ENCODE assay signal across 14 mouse cellular contexts in the genomic region with DNA sequence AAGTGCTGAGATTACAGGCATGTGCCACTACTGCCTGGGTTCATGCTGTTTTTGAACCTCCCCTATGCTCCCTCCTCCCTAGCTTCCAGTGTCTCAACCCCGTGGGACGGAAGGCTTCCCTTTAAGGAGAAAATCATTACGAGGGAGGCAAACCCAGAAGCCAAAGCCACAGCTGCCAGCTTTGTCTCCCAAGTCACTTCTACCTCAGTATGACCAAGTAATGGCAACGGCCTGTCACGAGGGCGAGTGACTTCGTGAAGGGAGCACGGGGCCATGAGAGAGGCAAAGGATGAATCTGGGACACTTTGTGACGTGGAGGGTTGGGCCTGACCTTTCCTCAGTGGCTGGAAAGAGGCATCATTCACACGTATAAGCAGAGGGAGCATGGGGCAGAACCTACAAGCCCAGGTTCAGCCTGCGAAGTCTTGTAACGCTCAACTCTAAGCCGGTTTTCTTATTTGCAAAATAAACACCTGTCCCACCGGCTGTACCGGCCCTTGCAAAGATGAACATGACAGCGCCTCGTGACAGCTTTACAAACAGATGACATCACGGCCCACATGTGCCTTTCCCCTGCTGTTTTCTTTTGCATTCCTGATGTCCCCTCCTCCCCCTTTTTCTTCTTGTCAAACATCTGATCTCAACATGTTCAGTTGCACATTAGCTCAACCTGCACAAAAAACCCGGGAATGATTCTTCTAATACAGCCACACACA. TPM values are rescaled to one million over a fixed set of nuclear protein-coding genes. Genes with fewer than 3 reads are reported as not detected.
DNase-seq lines count a peak whose midpoint lies in the region; ATAC-seq lines count a peak whose summit lies in the region.
"Had no signal": no experiment of that assay in that cellular context is flagged by ENCODE, and none has a peak within 500 bp of the region (broad histone marks: within the 10 kb centered on the region; RNA-seq: fewer than 3 reads in every experiment).

No protein-coding gene starts in this region.

- H3K4me2 ChIP-seq in hindbrain, embryonic 14.5 days (replicated peaks), result no peak overlapping the region
- H3K4me2 ChIP-seq in midbrain, embryonic 11.5 days, result no peak overlapping the region
- no peak overlapping the region for H3K4me2 ChIP-seq in kidney, embryonic 16.5 days (replicated peaks; ENCODE audit: low read depth, low read length)
- H3K4me2 ChIP-seq in neural tube, embryonic 15.5 days, result no peak overlapping the region

- 78% methylated on average over 19 of the region's 19 CpGs for WGBS in hindbrain, embryonic 10.5 days
- WGBS in hindbrain, embryonic 14.5 days, result 73% methylated on average over 19 of the region's 19 CpGs
- WGBS in midbrain, embryonic 10.5 days, result 85% methylated on average over 19 of the region's 19 CpGs
- 86% methylated on average over 19 of the region's 19 CpGs for WGBS in midbrain, embryonic 11.5 days
- 59% methylated on average over 19 of the region's 19 CpGs for WGBS in kidney, embryonic 16.5 days
- 67% methylated on average over 19 of the region's 19 CpGs for WGBS in neural tube, embryonic 15.5 days

- H3K36me3 ChIP-seq in hindbrain, embryonic 10.5 days, result peaks cover 13% of the 10 kb centered on the region; the same call in 1 of the 2 replicates
- no peaks in the 10 kb centered on the region for H3K36me3 ChIP-seq in hindbrain, embryonic 14.5 days (replicated peaks; ENCODE audit: control insufficient read depth, insufficient read depth)
- no peaks in the 10 kb centered on the region for H3K36me3 ChIP-seq in midbrain, embryonic 10.5 days
- no peaks in the 10 kb centered on the region for H3K36me3 ChIP-seq in midbrain, embryonic 11.5 days (ENCODE audit: control insufficient read depth, insufficient read depth, low read length)
- no peaks in the 10 kb centered on the region for H3K36me3 ChIP-seq in kidney, embryonic 16.5 days (ENCODE audit: insufficient read depth, low read length)
- H3K36me3 ChIP-seq in neural tube, embryonic 15.5 days, result no peaks in the 10 kb centered on the region

- H3K27me3 ChIP-seq in hindbrain, embryonic 10.5 days (ENCODE audit: insufficient read depth, poor library complexity, severe bottlenecking), result no peaks in the 10 kb centered on the region
- H3K27me3 ChIP-seq in hindbrain, embryonic 14.5 days (ENCODE audit: control insufficient read depth, insufficient read depth, low read length), result no peaks in the 10 kb centered on the region
- no peaks in the 10 kb centered on the region for H3K27me3 ChIP-seq in midbrain, embryonic 10.5 days (ENCODE audit: low read depth, poor library complexity, severe bottlenecking)
- no peaks in the 10 kb centered on the region for H3K27me3 ChIP-seq in midbrain, embryonic 11.5 days (ENCODE audit: control insufficient read depth, insufficient read depth, low read length)
- no peaks in the 10 kb centered on the region for H3K27me3 ChIP-seq in kidney, embryonic 16.5 days (ENCODE audit: insufficient read depth, low read length)
- H3K27me3 ChIP-seq in neural tube, embryonic 15.5 days (replicated peaks), result no peaks in the 10 kb centered on the region

- no peak overlapping the region for H3K9ac ChIP-seq in hindbrain, embryonic 14.5 days
- no peak overlapping the region for H3K9ac ChIP-seq in midbrain, embryonic 11.5 days (ENCODE audit: low read length)
- no peak overlapping the region for H3K9ac ChIP-seq in kidney, embryonic 16.5 days (replicated peaks; ENCODE audit: low read length)
- 0 out of 2 replicates have a peak overlapping the region, but pooled peaks have one; percentile 7 for H3K9ac ChIP-seq in neural tube, embryonic 15.5 days (replicated peaks)

- peak; percentile 3 for DNase-seq in hindbrain, embryonic 10.5 days (ENCODE audit: low spot score)
- no peak for DNase-seq in hindbrain, embryonic 14.5 days (ENCODE audit: low spot score)
- DNase-seq in midbrain, embryonic 10.5 days (ENCODE audit: low spot score), result no peak
- no peak for DNase-seq in midbrain, embryonic 11.5 days (ENCODE audit: low spot score, missing footprints)
- DNase-seq in Muller cell, postnatal 12 days (ENCODE audit: inconsistent ontology term), result no peak
- DNase-seq: cerebellum, adult 11-12 months; layer of hippocampus, adult 9-11 months; lung, adult 18-20 months; midbrain, embryonic 14.5 days; retina, postnatal 1 day; spleen, adult 18-20 months had no signal

- no peak overlapping the region for H3K4me3 ChIP-seq in hindbrain, embryonic 10.5 days
- H3K4me3 ChIP-seq in hindbrain, embryonic 14.5 days (replicated peaks; ENCODE audit: low read length), result no peak overlapping the region
- no peak overlapping the region for H3K4me3 ChIP-seq in midbrain, embryonic 10.5 days
- no peak overlapping the region for H3K4me3 ChIP-seq in midbrain, embryonic 11.5 days (ENCODE audit: low read depth, low read length)
- H3K4me3 ChIP-seq in kidney, embryonic 16.5 days (ENCODE audit: low read length), result no peak overlapping the region
- H3K4me3 ChIP-seq in neural tube, embryonic 15.5 days (replicated peaks), result no peak overlapping the region

- H3K4me1 ChIP-seq in hindbrain, embryonic 10.5 days (replicated peaks), result peaks cover 36% of the 10 kb centered on the region
- H3K4me1 ChIP-seq in hindbrain, embryonic 14.5 days (replicated peaks; ENCODE audit: control insufficient read depth, insufficient read depth, low read length), result peaks cover 6% of the 10 kb centered on the region; the same call in 1 of the 2 replicates
- peaks cover 53% of the 10 kb centered on the region for H3K4me1 ChIP-seq in midbrain, embryonic 10.5 days
- 0 out of 2 replicates have a peak, but pooled peaks cover 2% of the 10 kb centered on the region for H3K4me1 ChIP-seq in midbrain, embryonic 11.5 days (ENCODE audit: control insufficient read depth, insufficient read depth, low read length)
- peaks cover 53% of the 10 kb centered on the region for H3K4me1 ChIP-seq in kidney, embryonic 16.5 days (ENCODE audit: insufficient read depth, low read length)
- peaks cover 25% of the 10 kb centered on the region for H3K4me1 ChIP-seq in neural tube, embryonic 15.5 days

- H3K9me3 ChIP-seq in hindbrain, embryonic 10.5 days, result no peaks in the 10 kb centered on the region
- no peaks in the 10 kb centered on the region for H3K9me3 ChIP-seq in hindbrain, embryonic 14.5 days (ENCODE audit: control insufficient read depth, low read length)
- no peaks in the 10 kb centered on the region for H3K9me3 ChIP-seq in midbrain, embryonic 10.5 days (replicated peaks)
- no peaks in the 10 kb centered on the region for H3K9me3 ChIP-seq in midbrain, embryonic 11.5 days (ENCODE audit: control insufficient read depth, low read length)
- H3K9me3 ChIP-seq in kidney, embryonic 16.5 days (ENCODE audit: low read length), result no peaks in the 10 kb centered on the region
- H3K9me3 ChIP-seq in neural tube, embryonic 15.5 days (replicated peaks), result no peaks in the 10 kb centered on the region

- H3K27ac ChIP-seq in hindbrain, embryonic 10.5 days, result peak overlapping the region; percentile 35; the same call in 1 of the 2 replicates
- H3K27ac ChIP-seq in hindbrain, embryonic 14.5 days, result no peak overlapping the region
- 0 out of 2 replicates have a peak overlapping the region, but pooled peaks have one; percentile 9 for H3K27ac ChIP-seq in midbrain, embryonic 10.5 days (replicated peaks)
- no peak overlapping the region for H3K27ac ChIP-seq in midbrain, embryonic 11.5 days (ENCODE audit: low read depth, low read length)
- peak overlapping the region; percentile 78 for H3K27ac ChIP-seq in kidney, embryonic 16.5 days (ENCODE audit: low read length)
- peak overlapping the region; percentile 54; the same call in 1 of the 2 replicates for H3K27ac ChIP-seq in neural tube, embryonic 15.5 days (replicated peaks)

- no peak for ATAC-seq in hindbrain, embryonic 14.5 days (ENCODE audit: low FRiP score)
- no peak for ATAC-seq in midbrain, embryonic 11.5 days (ENCODE audit: low FRiP score)
- no peak for ATAC-seq in kidney, embryonic 16.5 days (ENCODE audit: low FRiP score, low TSS enrichment)
- no peak for ATAC-seq in neural tube, embryonic 15.5 days (ENCODE audit: low FRiP score)
- ATAC-seq: inflammation-experienced regulatory T-cells, adult 6 months had no signal

RNA-seq across cellular contexts. Expression of a gene that starts 29.9 kb away (rescaled TPM):
- 1.2 and 1.4 TPM in 2 replicates for polyA plus RNA-seq in hindbrain, embryonic 10.5 days (2016; fragmentation: Nextera tagmentation; extraction: Ambion mirVana)
- polyA plus RNA-seq in hindbrain, embryonic 14.5 days (2014; fragmentation: Nextera tagmentation; extraction: Ambion mirVana), result 1.9 and 2.2 TPM in 2 replicates
- polyA plus RNA-seq in midbrain, embryonic 10.5 days (2016; fragmentation: Nextera tagmentation; extraction: Ambion mirVana), result 0.79 and 0.99 TPM in 2 replicates
- 1.0 and 1.4 TPM in 2 replicates for polyA plus RNA-seq in midbrain, embryonic 11.5 days (2014; fragmentation: Nextera tagmentation; extraction: Ambion mirVana)
- 7.9 and 10.8 TPM in 2 replicates for polyA plus RNA-seq in kidney, embryonic 16.5 days (2015; fragmentation: Nextera tagmentation; extraction: Ambion mirVana)
- polyA plus RNA-seq in neural tube, embryonic 15.5 days (2015; fragmentation: Nextera tagmentation; extraction: Ambion mirVana), result 3.8 and 5.0 TPM in 2 replicates

RNA-seq across cellular contexts. Expression of a gene that starts 50.4 kb away (rescaled TPM):
- polyA plus RNA-seq in hindbrain, embryonic 10.5 days (2016; fragmentation: Nextera tagmentation; extraction: Ambion mirVana), result 592 and 604 TPM in 2 replicates
- 1,007 and 1,073 TPM in 2 replicates for polyA plus RNA-seq in hindbrain, embryonic 14.5 days (2014; fragmentation: Nextera tagmentation; extraction: Ambion mirVana)
- 605 and 627 TPM in 2 replicates for polyA plus RNA-seq in midbrain, embryonic 10.5 days (2016; fragmentation: Nextera tagmentation; extraction: Ambion mirVana)
- 710 and 751 TPM in 2 replicates for polyA plus RNA-seq in midbrain, embryonic 11.5 days (2014; fragmentation: Nextera tagmentation; extraction: Ambion mirVana)
- 739 and 758 TPM in 2 replicates for polyA plus RNA-seq in kidney, embryonic 16.5 days (2015; fragmentation: Nextera tagmentation; extraction: Ambion mirVana)
- polyA plus RNA-seq in neural tube, embryonic 15.5 days (2015; fragmentation: Nextera tagmentation; extraction: Ambion mirVana), result 923 and 961 TPM in 2 replicates

Comparison
In these comparisons a context has a peak if more than half of its experiments do, and no peak if none do; other contexts are left out.
1. H3K27ac ChIP-seq: peak in hindbrain, embryonic 10.5 days (single experiment), midbrain, embryonic 10.5 days (single experiment), kidney, embryonic 16.5 days (single experiment) and neural tube, embryonic 15.5 days (single experiment); none in hindbrain, embryonic 14.5 days (single experiment) and midbrain, embryonic 11.5 days (single experiment).